ENCODE assay signal across 8 mouse cellular contexts in the genomic region with DNA sequence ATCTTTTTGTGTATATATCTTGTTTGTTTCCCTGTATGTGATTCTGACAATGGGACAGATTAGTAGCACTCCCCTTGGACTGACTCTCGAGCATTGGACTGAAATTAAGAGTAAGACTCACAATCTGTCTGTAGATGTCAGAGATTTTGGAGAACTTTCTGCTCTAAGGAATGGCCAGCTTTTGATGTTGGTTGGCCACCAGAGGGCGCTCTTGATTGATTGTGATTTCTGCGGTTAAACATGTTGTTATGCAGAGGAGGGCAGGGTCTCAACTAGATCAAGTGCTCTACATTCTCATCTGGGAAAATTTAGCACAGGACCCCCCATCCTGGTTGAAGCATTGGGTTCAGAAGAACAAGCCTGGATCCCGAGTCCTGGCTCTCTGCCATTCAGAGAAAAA.
DNase-seq lines count a peak whose midpoint lies in the region; ATAC-seq lines count a peak whose summit lies in the region.

No protein-coding gene starts in this region.

- H3K4me2 ChIP-seq in midbrain, embryonic 16.5 days (ENCODE audit: low read length): no peak overlapping the region
- no peak overlapping the region for H3K4me2 ChIP-seq in embryonic facial prominence, embryonic 14.5 days (ENCODE audit: low read depth, low read length)

- no peak overlapping the region for H3K27ac ChIP-seq in midbrain, embryonic 10.5 days (replicated peaks)
- no peak overlapping the region for H3K27ac ChIP-seq in midbrain, embryonic 16.5 days (ENCODE audit: low read length)
- no peak overlapping the region for H3K27ac ChIP-seq in embryonic facial prominence, embryonic 14.5 days (replicated peaks; ENCODE audit: low read depth, low read length)

- no peaks in the 10 kb centered on the region for H3K36me3 ChIP-seq in midbrain, embryonic 10.5 days
- no peaks in the 10 kb centered on the region for H3K36me3 ChIP-seq in midbrain, embryonic 16.5 days (ENCODE audit: control insufficient read depth, insufficient read depth, low read length)
- no peaks in the 10 kb centered on the region for H3K36me3 ChIP-seq in embryonic facial prominence, embryonic 14.5 days (ENCODE audit: control insufficient read depth, insufficient read depth, low read length)

- no peak for ATAC-seq in midbrain, embryonic 16.5 days
- no peak for ATAC-seq in embryonic facial prominence, embryonic 14.5 days (ENCODE audit: low read depth)

- H3K9ac ChIP-seq in midbrain, embryonic 16.5 days (ENCODE audit: low read depth, low read length): no peak overlapping the region
- no peak overlapping the region for H3K9ac ChIP-seq in embryonic facial prominence, embryonic 14.5 days (ENCODE audit: low read depth, low read length)

- 76% methylated on average over 4 of the region's 4 CpGs for WGBS in midbrain, embryonic 10.5 days
- WGBS in midbrain, embryonic 16.5 days: 81% methylated on average over 4 of the region's 4 CpGs
- WGBS in embryonic facial prominence, embryonic 14.5 days: 60% methylated on average over 4 of the region's 4 CpGs

- DNase-seq in cerebellum, postnatal 14 days: peak; percentile 21 to 56
- no peak for DNase-seq in cerebellum, adult 18-20 months
- peak; percentile 36 for DNase-seq in midbrain, embryonic 10.5 days (ENCODE audit: low spot score)
- peak; percentile 4 for DNase-seq in embryonic facial prominence, embryonic 14.5 days (ENCODE audit: low spot score)
- peak; percentile 26 for DNase-seq in retina, postnatal 1 day
- DNase-seq in cerebellum, postnatal 36 days: no peak
- DNase-seq in gastrocnemius, postnatal 25 days: no peak

- no peaks in the 10 kb centered on the region for H3K27me3 ChIP-seq in midbrain, embryonic 10.5 days (ENCODE audit: low read depth, poor library complexity, severe bottlenecking)
- H3K27me3 ChIP-seq in midbrain, embryonic 16.5 days (ENCODE audit: control insufficient read depth, insufficient read depth, low read depth, low read length): no peaks in the 10 kb centered on the region
- H3K27me3 ChIP-seq in embryonic facial prominence, embryonic 14.5 days (replicated peaks; ENCODE audit: control insufficient read depth, insufficient read depth, low read length): no peaks in the 10 kb centered on the region

- H3K9me3 ChIP-seq in midbrain, embryonic 10.5 days (replicated peaks): peaks cover 15% of the 10 kb centered on the region
- H3K9me3 ChIP-seq in midbrain, embryonic 16.5 days (replicated peaks; ENCODE audit: control insufficient read depth, low read length, poor library complexity, severe bottlenecking): no peaks in the 10 kb centered on the region
- H3K9me3 ChIP-seq in embryonic facial prominence, embryonic 14.5 days (ENCODE audit: control insufficient read depth, low read length): peaks cover 8% of the 10 kb centered on the region; the same call in 1 of the 2 replicates

- peaks cover 8% of the 10 kb centered on the region for H3K4me1 ChIP-seq in midbrain, embryonic 10.5 days
- H3K4me1 ChIP-seq in midbrain, embryonic 16.5 days (ENCODE audit: control insufficient read depth, insufficient read depth, low read length): no peaks in the 10 kb centered on the region
- H3K4me1 ChIP-seq in embryonic facial prominence, embryonic 14.5 days (ENCODE audit: control insufficient read depth, insufficient read depth, low read length): no peaks in the 10 kb centered on the region

- H3K4me3 ChIP-seq in midbrain, embryonic 10.5 days: no peak overlapping the region
- no peak overlapping the region for H3K4me3 ChIP-seq in midbrain, embryonic 16.5 days (ENCODE audit: low read depth, low read length)
- no peak overlapping the region for H3K4me3 ChIP-seq in embryonic facial prominence, embryonic 14.5 days (ENCODE audit: low read depth, low read length)

Comparison
In these comparisons a context has a peak if more than half of its experiments do, and no peak if none do; other contexts are left out.
1. DNase-seq: peak in cerebellum, postnatal 14 days (2 of 2), midbrain, embryonic 10.5 days (single experiment), embryonic facial prominence, embryonic 14.5 days (single experiment) and retina, postnatal 1 day (single experiment); none in cerebellum, adult 18-20 months (0 of 2), cerebellum, postnatal 36 days (0 of 2) and gastrocnemius, postnatal 25 days (single experiment).